Mouse (Mus musculus) embryonic fibroblast, embryonic 13.5 days (primary cell): Measurements from ENCODE around the gene Lrfn1.
A peak's percentile ranks its signal among the peaks of the same experiment; 100 is the strongest.

Experiments used
- CTCF ChIP-seq: IDR thresholded peaks from 2 replicates; pipeline ENCODE4 v1.5.1; 2011; ENCODE audit warnings: mild to moderate bottlenecking, control low read depth, low read length, moderate library complexity, borderline replicate concordance; ENCODE audit not compliant: insufficient read depth
- POLR2A ChIP-seq: IDR thresholded peaks from 2 replicates; pipeline ENCODE4 v1.6.1; 2011; ENCODE audit warnings: low read depth, mild to moderate bottlenecking, control low read depth, low read length, moderate library complexity

DNA sequence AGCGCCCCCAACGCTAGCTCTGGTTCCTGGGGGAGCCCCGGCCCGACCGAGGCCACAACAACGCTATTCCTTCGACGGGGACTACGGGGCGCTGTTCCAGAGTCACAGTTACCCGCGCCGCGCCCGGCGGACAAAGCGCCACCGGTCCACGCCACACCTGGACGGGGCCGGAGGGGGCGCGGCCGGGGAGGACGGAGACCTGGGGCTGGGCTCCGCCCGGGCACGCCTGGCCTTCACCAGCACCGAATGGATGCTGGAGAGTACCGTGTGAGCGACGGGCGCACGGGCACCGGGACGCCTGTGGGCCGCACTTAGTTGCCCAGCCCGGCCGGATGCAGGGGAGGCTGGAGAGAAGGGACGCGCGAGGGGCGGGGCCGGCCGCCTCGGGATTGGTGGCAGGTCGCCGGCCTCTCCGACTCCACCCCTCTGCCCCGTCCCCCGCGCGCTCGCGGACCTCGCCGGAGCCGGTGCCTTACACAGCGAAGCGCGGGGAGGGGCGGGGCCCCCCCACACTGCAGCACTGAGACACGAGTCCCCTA lies 15.5 kb downstream of the Lrfn1 start:
- peak; percentile 43; the same call in 1 of the 2 replicates for TF ChIP-seq POLR2A
- TF ChIP-seq CTCF = no peak
